Comparison of ENCODE assay signal across 10 mouse cellular contexts in the genomic region with DNA sequence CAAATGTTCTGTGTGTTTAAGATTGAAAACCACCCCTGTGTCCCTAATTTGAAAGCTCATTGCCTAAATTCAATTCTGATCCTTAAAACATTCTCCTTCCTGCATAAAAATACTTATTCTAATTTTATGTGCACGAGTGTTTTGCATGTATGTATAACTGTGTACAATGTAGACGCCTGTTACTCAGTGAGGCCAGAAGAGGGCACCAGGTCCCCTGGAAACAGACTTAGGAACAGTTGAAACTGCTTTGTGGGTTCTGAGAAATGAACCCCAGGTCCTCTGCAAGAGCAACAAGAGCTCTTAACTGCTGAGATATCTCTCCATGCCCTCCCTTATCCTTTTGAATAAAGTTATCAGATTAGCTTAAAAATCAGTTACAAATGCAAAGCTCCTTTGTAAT. TPM values are rescaled to one million over a fixed set of nuclear protein-coding genes. Genes with fewer than 3 reads are reported as not detected.
A peak's percentile ranks its signal among the peaks of the same experiment; 100 is the strongest.
DNase-seq lines count a peak whose midpoint lies in the region; TF ChIP-seq lines count a peak whose summit lies in the region.
"Had no signal": no experiment of that assay in that cellular context is flagged by ENCODE, and none has a peak within 500 bp of the region (broad histone marks: within the 10 kb centered on the region; RNA-seq: fewer than 3 reads in every experiment).

No protein-coding gene starts in this region.

- intact Hi-C loops in left cerebral cortex, postnatal 10 days (cut with DNase I), result no loop called here

- TF ChIP-seq POLR2A in bone marrow, adult 2 months (IDR thresholded peaks at IDR 0.05; ENCODE audit: borderline replicate concordance, control insufficient read depth, low read depth, low read length), result no peak

- DNase-seq in adrenal gland, adult (ENCODE audit: inconsistent age in 2 of 2, low spot score in 1 of 2), result peak; percentile 16 to 61
- no peak for DNase-seq in adrenal gland, postnatal 4 days (ENCODE audit: low spot score in 2 of 2)
- DNase-seq in layer of hippocampus, adult 11-12 months (ENCODE audit: low spot score), result peak; percentile 2
- DNase-seq in layer of hippocampus, adult 9-11 months, result no peak
- peak; percentile 22 for DNase-seq in lung, postnatal 10 days
- DNase-seq in left cerebral cortex, postnatal 10 days (ENCODE audit: extremely low spot score in 1 of 2, low spot score in 2 of 2), result no peak
- no peak for DNase-seq in heart, adult 9 months (ENCODE audit: low spot score in 2 of 2)

- no peak overlapping the region for H3K27ac ChIP-seq in bone marrow, adult 2 months (ENCODE audit: control insufficient read depth, insufficient read depth, low read depth, low read length, poor library complexity)
- H3K27ac ChIP-seq: liver, embryonic 15.5 days had no signal

- 0 out of 2 replicates have a peak, but pooled peaks have one; percentile 16 for TF ChIP-seq CTCF in bone marrow, adult 2 months (IDR thresholded peaks at IDR 0.05; ENCODE audit: control insufficient read depth, insufficient read depth, low read length)

- no peak overlapping the region for H3K4me3 ChIP-seq in bone marrow, adult 2 months (replicated peaks; ENCODE audit: control insufficient read depth, low read depth, low read length)
- H3K4me3 ChIP-seq: liver, embryonic 15.5 days had no signal

- no peaks in the 10 kb centered on the region for H3K4me1 ChIP-seq in bone marrow, adult 2 months (ENCODE audit: control insufficient read depth, insufficient read depth, low read length)

- WGBS in bone marrow, adult 2 months, result 30% methylated on average over 2 of the region's 2 CpGs

RNA-seq across cellular contexts. Expression of gene Gcsam, which starts 27.7 kb away (rescaled TPM):
- total RNA-seq in adrenal gland, postnatal 4 days (2021), result under 1 TPM; 0.11 to 0.34 TPM
- polyA plus RNA-seq in bone marrow, adult 2 months (2011; ENCODE audit: insufficient read depth, insufficient read length, low replicate concordance, missing spikeins), result 6.8 and 7.9 TPM in 2 replicates
- not detected for total RNA-seq in left cerebral cortex, postnatal 10 days (2021)
- polyA plus RNA-seq: C2C12 had no signal

RNA-seq across cellular contexts. Expression of gene Slc9c1, which starts 47.4 kb away (rescaled TPM):
- not detected for total RNA-seq in adrenal gland, postnatal 4 days (2021)
- not detected in 2 replicates for polyA plus RNA-seq in bone marrow, adult 2 months (2011; ENCODE audit: insufficient read depth, insufficient read length, low replicate concordance, missing spikeins)
- not detected for total RNA-seq in left cerebral cortex, postnatal 10 days (2021)
- polyA plus RNA-seq: C2C12; liver, embryonic 15.5 days had no signal

RNA-seq across cellular contexts. Expression of gene Gm17783, which starts 50.7 kb away (rescaled TPM):
- under 1 TPM in 1 of 2 experiments, not detected in 1; 0.84 TPM for total RNA-seq in adrenal gland, postnatal 4 days (2021)
- polyA plus RNA-seq in bone marrow, adult 2 months (2011; ENCODE audit: insufficient read depth, insufficient read length, low replicate concordance, missing spikeins), result not detected in 2 replicates
- total RNA-seq in left cerebral cortex, postnatal 10 days (2021), result under 1 TPM in 1 of 2 experiments, not detected in 1; 0.43 TPM
- polyA plus RNA-seq: C2C12; liver, embryonic 15.5 days had no signal

Comparison
In these comparisons a context has a peak if more than half of its experiments do, and no peak if none do; other contexts are left out.
1. DNase-seq: peak in adrenal gland, adult (2 of 2), layer of hippocampus, adult 11-12 months (single experiment) and lung, postnatal 10 days (single experiment); none in adrenal gland, postnatal 4 days (0 of 2), layer of hippocampus, adult 9-11 months (single experiment), left cerebral cortex, postnatal 10 days (0 of 2) and heart, adult 9 months (0 of 2).